Mouse (Mus musculus) embryonic facial prominence, embryonic 14.5 days (tissue): ENCODE data around the gene Msh6. TPM values are rescaled to one million over a fixed set of nuclear protein-coding genes. Genes with fewer than 3 reads are reported as not detected.
"Not testable (repeated sequence)": the region's sequence is repeated elsewhere in the genome, so short reads cannot be mapped to it uniquely, and the experiment has no call there.

ENCODE experiments used
- ATAC-seq: fragments of 200-750 bp; cut with Nextera tagmentation; 2 replicates; pipeline ENCODE4 v1.8.0; 2017; ENCODE audit warnings: low read depth, moderate number of reproducible peaks, moderate TSS enrichment
- DNase-seq: peaks from one replicate; pipeline ENCODE4 v3.0.0-alpha.2; 2015; ENCODE audit warnings: low spot score
- H3K27ac ChIP-seq: fragments of 300-500 bp; sonication (generic); replicated peaks from 2 replicates; pipeline ENCODE4 v1.5.1; 2014; ENCODE audit warnings: low read depth, mild to moderate bottlenecking, low read length, moderate library complexity
- H3K27me3 ChIP-seq: fragments of 300-500 bp; sonication (generic); replicated peaks from 2 replicates; pipeline ENCODE4 v1.6.1; 2014; ENCODE audit warnings: low read length; ENCODE audit not compliant: control insufficient read depth, insufficient read depth
- H3K36me3 ChIP-seq: fragments of 300-500 bp; sonication (generic); 2 replicates; pipeline ENCODE4 v1.6.1; 2014; ENCODE audit warnings: low read length, mixed read lengths; ENCODE audit not compliant: control insufficient read depth, insufficient read depth
- H3K4me1 ChIP-seq: fragments of 300-500 bp; sonication (generic); 2 replicates; pipeline ENCODE4 v1.6.1; 2014; ENCODE audit warnings: antibody characterized with exemption, low read length; ENCODE audit not compliant: control insufficient read depth, insufficient read depth
- H3K4me2 ChIP-seq: fragments of 300-500 bp; sonication (generic); 2 replicates; pipeline ENCODE4 v1.6.1; 2014; ENCODE audit warnings: low read depth, mild to moderate bottlenecking, low read length, moderate library complexity, mixed read lengths
- H3K4me3 ChIP-seq: fragments of 300-500 bp; sonication (generic); 2 replicates; pipeline ENCODE4 v1.5.1; 2014; ENCODE audit warnings: low read depth, mild to moderate bottlenecking, low read length
- H3K9ac ChIP-seq: fragments of 300-500 bp; sonication (generic); 2 replicates; pipeline ENCODE4 v1.6.1; 2014; ENCODE audit warnings: low read depth, mild to moderate bottlenecking, low read length, moderate library complexity, mixed read lengths
- H3K9me3 ChIP-seq: fragments of 300-500 bp; sonication (generic); 2 replicates; pipeline ENCODE4 v1.6.1; 2016; ENCODE audit warnings: low read length; ENCODE audit not compliant: control insufficient read depth
- WGBS: fragments of 180-500 bp; shearing (Covaris S2); extraction: QIAGEN DNeasy Blood & Tissue Kit; methylation state at CpG from one replicate; pipeline ENCODE4 v1.1.7; 2014; 5-methylcytosine and 5-hydroxymethylcytosine counted together
- polyA plus RNA-seq: library from polyadenylated mRNA; unstranded; fragments of >200 nt; fragmentation: Nextera tagmentation; extraction: Ambion mirVana; gene quantifications from 2 replicates; pipeline ENCODE4 v1.2.1, GENCODE M21; 2014

Msh6 gene
- 38.5 and 45.4 TPM in 2 replicates for polyA plus RNA-seq

GRCm38 (mm10) chr17:87974629-87975228 lies at the start of gene Msh6:
Gene Msh6 (plus strand): TSS chr17:87975062.
- H3K9ac ChIP-seq = peak within 1 kb of the TSS; percentile 91
- DNase-seq (peak; percentile 97), ATAC-seq (peak; percentile 98)
- peak within 1 kb of the TSS; percentile 98 for H3K4me3 ChIP-seq
- peaks cover 15% of the 10 kb centered on the region for H3K4me1 ChIP-seq
- H3K4me2 ChIP-seq = peak within 1 kb of the TSS; percentile 75
- H3K27ac ChIP-seq = peak within 1 kb of the TSS; percentile 90
- no peaks in the 10 kb centered on the region for H3K9me3 ChIP-seq
- H3K27me3 ChIP-seq = no peaks in the 10 kb centered on the region
- peaks cover 9% of the 10 kb centered on the region for H3K36me3 ChIP-seq
- WGBS = 2% methylated on average over 30 of the region's 63 CpGs

GRCm38 (mm10) chr17:87934326-87934725 lies 40.5 kb upstream of the Msh6 start:
- Histone ChIP-seq H3K9ac (no peak overlapping the region), H3K27me3 (no peaks in the 10 kb centered on the region), H3K4me1 (no peaks in the 10 kb centered on the region), H3K4me2 (no peak overlapping the region), H3K36me3 (no peaks in the 10 kb centered on the region), H3K27ac (no peak overlapping the region), H3K9me3 (0 out of 2 replicates have a peak, but pooled peaks cover 5% of the 10 kb centered on the region), H3K4me3 (no peak overlapping the region)
- WGBS = 81% methylated on average over 10 of the region's 10 CpGs
- no peak for DNase-seq
- no peak for ATAC-seq

GRCm38 (mm10) chr17:87934736-87935135 lies 40.1 kb upstream of the Msh6 start:
- Histone ChIP-seq H3K4me1 (no peaks in the 10 kb centered on the region), H3K9ac (no peak overlapping the region), H3K4me2 (no peak overlapping the region), H3K36me3 (no peaks in the 10 kb centered on the region), H3K4me3 (no peak overlapping the region), H3K27ac (no peak overlapping the region), H3K9me3 (0 out of 2 replicates have a peak, but pooled peaks cover 5% of the 10 kb centered on the region), H3K27me3 (no peaks in the 10 kb centered on the region)
- ATAC-seq (no peak), DNase-seq (no peak)
- WGBS = 88% methylated on average over 8 of the region's 8 CpGs

- no peak overlapping the region for H3K4me3 ChIP-seq
- no peak overlapping the region for H3K4me2 ChIP-seq
- no peak for DNase-seq
- H3K9me3 ChIP-seq = 0 out of 2 replicates have a peak, but pooled peaks cover 5% of the 10 kb centered on the region
- no peak overlapping the region for H3K9ac ChIP-seq
- H3K27ac ChIP-seq = no peak overlapping the region
- H3K36me3 ChIP-seq = no peaks in the 10 kb centered on the region
- ATAC-seq = no peak
- 74% methylated on average over 4 of the region's 4 CpGs for WGBS
- H3K4me1 ChIP-seq = no peaks in the 10 kb centered on the region
- H3K27me3 ChIP-seq = no peaks in the 10 kb centered on the region
Observed at GRCm38 (mm10) chr17:87936156-87936555, 38.7 kb upstream of the Msh6 start.

GRCm38 (mm10) chr17:87948965-87949584 lies 25.8 kb upstream of the Msh6 start:
- Histone ChIP-seq H3K9me3 (no peaks in the 10 kb centered on the region), H3K27ac (no peak overlapping the region), H3K27me3 (no peaks in the 10 kb centered on the region), H3K4me1 (no peaks in the 10 kb centered on the region), H3K4me2 (no peak overlapping the region), H3K4me3 (no peak overlapping the region), H3K9ac (no peak overlapping the region), H3K36me3 (no peaks in the 10 kb centered on the region)
- WGBS = 44% methylated on average over 16 of the region's 16 CpGs
- DNase-seq (peak; percentile 59), ATAC-seq (peak; percentile 72)

- not testable (repeated sequence) for H3K9ac ChIP-seq, H3K4me1 ChIP-seq, DNase-seq, H3K4me2 ChIP-seq, H3K36me3 ChIP-seq, H3K27me3 ChIP-seq, H3K4me3 ChIP-seq, ATAC-seq, H3K9me3 ChIP-seq, H3K27ac ChIP-seq
- 91% methylated on average over 12 of the region's 13 CpGs for WGBS
Observed at GRCm38 (mm10) chr17:87954618-87955124, 20.2 kb upstream of the Msh6 start.

GRCm38 (mm10) chr17:87957096-87957840 lies 17.6 kb upstream of the Msh6 start:
- H3K27ac ChIP-seq = no peak overlapping the region
- H3K4me2 ChIP-seq = no peak overlapping the region
- no peaks in the 10 kb centered on the region for H3K27me3 ChIP-seq
- no peak for DNase-seq
- no peak for ATAC-seq
- no peaks in the 10 kb centered on the region for H3K36me3 ChIP-seq
- no peaks in the 10 kb centered on the region for H3K4me1 ChIP-seq
- no peak overlapping the region for H3K9ac ChIP-seq
- H3K9me3 ChIP-seq = no peaks in the 10 kb centered on the region
- WGBS = 68% methylated on average over 12 of the region's 12 CpGs
- no peak overlapping the region for H3K4me3 ChIP-seq

- Histone ChIP-seq H3K27me3 (no peaks in the 10 kb centered on the region), H3K9me3 (no peaks in the 10 kb centered on the region), H3K4me3 (no peak overlapping the region), H3K4me2 (no peak overlapping the region), H3K36me3 (no peaks in the 10 kb centered on the region), H3K9ac (no peak overlapping the region), H3K27ac (no peak overlapping the region), H3K4me1 (no peaks in the 10 kb centered on the region)
- DNase-seq (no peak), ATAC-seq (no peak)
- WGBS = 61% methylated on average over 8 of the region's 8 CpGs
Observed at GRCm38 (mm10) chr17:87958283-87958682, 16.6 kb upstream of the Msh6 start.
